Mouse (Mus musculus): ENCODE data around the gene Apol7e.
A peak's percentile ranks its signal among the peaks of the same experiment; 100 is the strongest.
"Not testable (repeated sequence)": the region's sequence is repeated elsewhere in the genome, so short reads cannot be mapped to it uniquely, and the experiment has no call there.

Apol7e gene

DNA sequence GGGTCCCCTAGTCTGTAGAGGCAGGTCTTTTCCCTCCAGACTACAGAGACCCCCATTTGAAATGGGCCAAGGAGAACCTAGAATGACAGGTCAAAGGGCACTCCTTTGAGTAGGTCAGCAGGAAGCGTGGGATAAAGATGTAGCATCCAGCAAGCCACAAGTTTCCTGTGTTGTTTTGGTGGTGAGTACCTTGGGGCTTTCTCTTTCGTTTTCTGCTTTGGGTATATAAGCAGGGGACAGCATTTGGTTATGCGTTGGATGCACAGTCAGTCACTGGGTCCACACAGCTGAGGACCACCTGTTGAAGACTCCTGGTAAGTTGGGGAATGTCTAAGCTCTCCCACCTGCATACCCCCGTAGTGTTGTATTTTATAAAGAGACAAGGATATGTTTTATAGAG is at the start of gene Apol7e:
TSS of gene Apol7e (plus strand) at position 202 of the 400 bp plus-strand sequence.
- DNase-seq (ENCODE audit: low spot score): not testable (repeated sequence)

DNA sequence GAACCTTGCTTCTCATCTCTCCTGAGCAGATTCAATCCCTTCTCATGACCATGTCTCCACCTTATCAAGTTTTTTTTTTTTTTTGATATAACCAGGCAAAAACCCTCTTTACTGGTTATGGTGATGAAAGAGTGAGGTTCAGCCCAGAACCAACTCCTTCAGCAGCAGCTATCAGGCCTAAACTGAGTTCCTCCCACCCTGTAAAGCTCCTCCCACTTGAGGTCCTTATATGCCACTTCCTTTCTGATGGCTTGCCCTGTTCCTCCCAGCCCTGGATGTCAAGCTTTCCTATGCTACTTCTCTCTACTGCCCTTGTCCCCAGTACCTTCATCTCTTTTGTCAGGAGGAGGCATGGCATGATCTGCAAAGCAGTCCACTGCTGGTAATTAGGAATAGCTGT is 47.5 kb upstream of the Apol7e start:
- DNase-seq (ENCODE audit: low spot score): not testable (repeated sequence)

- not testable (repeated sequence) for DNase-seq (ENCODE audit: low spot score)
Observed at GRCm38 (mm10) chr15:77659773-77660172, 38.9 kb upstream of the Apol7e start.

GRCm38 (mm10) chr15:77661841-77662240 is 36.8 kb upstream of the Apol7e start:
- DNase-seq (ENCODE audit: low spot score): not testable (repeated sequence)

DNA sequence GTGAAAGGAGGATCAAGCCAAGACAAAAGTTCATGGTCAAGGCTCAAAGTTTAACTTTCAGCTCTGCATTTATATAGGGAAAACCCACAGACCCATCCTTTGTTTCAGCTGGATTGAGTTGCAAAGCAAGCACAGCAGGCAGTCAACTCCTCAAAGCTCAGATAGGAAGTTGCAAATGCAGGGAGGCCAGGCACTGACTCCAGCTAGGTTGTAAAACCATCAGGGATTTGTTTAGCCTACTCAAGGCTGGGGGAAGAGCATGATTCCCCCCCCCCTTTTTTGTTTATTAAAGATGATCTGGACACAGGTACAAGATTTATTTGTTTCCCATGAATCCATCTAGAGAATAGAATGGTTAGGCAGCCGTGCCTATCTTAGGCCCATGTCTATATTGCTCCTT is 24.6 kb upstream of the Apol7e start:
- DNase-seq (ENCODE audit: low spot score): not testable (repeated sequence)

DNA sequence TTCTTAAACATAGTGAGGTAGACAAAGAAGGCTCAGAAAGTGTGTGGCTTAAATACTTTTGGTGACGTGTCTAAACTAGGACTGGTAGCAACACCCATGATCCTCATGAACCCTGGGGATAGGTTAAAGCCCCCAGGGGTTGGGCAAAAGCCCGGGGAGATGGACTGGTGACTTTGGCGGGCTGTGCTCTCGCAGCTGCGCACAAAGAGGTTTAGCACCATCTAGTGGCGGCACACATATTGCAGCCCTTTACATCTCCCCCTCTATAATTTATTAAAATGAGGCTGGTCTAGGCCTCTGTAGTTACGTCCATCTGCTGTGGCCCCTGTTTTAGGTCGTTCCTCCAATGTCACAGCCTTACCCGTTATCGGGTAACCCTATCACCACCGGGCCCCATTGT is 14.7 kb upstream of the Apol7e start:
- DNase-seq (ENCODE audit: low spot score): peak; percentile 15

DNA sequence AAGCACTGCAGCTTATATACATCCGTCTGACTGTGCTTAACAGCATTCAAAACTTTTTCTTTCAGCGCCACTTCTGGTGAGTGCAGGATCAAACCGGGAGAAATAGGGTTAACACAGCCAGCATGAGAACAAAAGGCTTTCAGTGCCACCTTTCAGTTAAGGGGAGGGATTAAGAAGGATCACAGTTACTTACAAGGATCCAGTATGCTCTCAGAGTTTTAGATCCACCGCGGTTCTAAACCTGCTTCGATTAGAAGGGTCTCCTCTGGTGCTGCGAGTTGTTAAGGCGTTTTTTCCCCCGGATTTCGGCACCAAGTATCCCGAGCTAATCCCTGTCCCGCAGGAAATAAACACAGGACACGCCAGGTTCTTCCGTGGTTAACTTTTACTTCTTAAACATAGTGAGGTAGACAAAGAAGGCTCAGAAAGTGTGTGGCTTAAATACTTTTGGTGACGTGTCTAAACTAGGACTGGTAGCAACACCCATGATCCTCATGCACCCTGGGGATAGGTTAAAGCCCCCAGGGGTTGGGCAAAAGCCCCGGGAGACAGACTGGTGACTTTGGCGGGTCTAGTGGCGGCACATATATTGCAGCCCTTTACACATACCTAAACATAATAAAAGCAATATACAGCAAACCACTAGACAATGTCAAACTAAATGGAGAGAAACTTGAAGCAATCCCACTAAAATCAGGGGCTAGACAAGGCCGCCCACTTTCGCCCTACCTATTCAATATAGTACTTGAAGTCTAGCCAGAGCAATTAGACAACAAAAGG is 6.9 kb upstream of the Apol7e start:
- not testable (repeated sequence) for DNase-seq (ENCODE audit: low spot score)

DNA sequence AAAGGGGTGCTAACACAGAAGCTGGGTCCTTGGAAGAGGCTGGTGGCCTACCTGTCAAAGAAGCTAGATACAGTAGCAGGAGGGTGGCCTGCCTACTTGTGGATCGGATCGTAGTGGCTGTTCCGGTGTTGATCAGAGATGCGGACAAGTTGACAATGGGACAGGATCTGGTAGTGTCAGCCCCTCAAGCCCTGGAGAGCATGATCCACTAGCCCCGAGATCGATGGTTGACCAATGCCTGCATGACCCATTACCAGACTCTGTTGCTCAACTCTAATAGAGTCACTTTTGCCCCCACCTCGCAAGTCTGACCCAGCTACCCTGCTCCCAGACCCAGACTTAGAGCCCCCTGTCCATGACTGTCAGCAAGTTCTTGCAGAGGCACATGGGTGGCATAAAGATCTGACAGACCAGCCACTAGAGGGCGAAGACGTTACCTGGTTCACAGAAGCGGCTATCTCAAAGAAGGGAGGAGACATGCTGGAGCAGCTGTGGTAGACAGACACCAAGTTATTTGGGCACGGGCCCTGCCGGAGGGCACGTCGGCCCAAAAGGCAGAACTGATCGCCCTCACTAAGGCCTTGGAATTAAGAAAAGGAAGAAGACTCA is 3.9 kb upstream of the Apol7e start:
- peak; percentile 4 for DNase-seq (ENCODE audit: low spot score)

DNA sequence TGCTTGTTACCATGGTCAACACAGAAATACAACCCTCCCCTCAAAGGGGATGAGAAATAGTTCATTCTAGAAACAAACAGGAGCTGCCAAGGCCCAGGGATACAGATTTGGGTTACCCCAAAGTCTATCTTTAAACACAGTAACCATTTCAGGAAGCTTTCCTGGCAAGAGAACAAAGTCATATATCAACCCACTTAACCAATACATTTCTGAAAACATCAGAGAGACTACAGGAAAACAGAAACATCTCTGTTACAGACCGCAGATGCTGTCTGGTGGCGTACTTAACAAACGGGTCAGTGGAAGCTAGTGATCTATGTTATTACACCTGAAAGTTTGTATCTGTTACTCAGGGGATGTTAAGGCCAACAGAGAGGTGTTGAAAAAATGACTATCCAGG is 6.6 kb downstream of the Apol7e start:
- not testable (repeated sequence) for DNase-seq (ENCODE audit: low spot score)

- not testable (repeated sequence) for DNase-seq (ENCODE audit: low spot score)
Observed at GRCm38 (mm10) chr15:77708936-77709335, 10.3 kb downstream of the Apol7e start.

- DNase-seq (ENCODE audit: low spot score): not testable (repeated sequence)
Observed at GRCm38 (mm10) chr15:77718240-77718639, 19.6 kb downstream of the Apol7e start.

DNA sequence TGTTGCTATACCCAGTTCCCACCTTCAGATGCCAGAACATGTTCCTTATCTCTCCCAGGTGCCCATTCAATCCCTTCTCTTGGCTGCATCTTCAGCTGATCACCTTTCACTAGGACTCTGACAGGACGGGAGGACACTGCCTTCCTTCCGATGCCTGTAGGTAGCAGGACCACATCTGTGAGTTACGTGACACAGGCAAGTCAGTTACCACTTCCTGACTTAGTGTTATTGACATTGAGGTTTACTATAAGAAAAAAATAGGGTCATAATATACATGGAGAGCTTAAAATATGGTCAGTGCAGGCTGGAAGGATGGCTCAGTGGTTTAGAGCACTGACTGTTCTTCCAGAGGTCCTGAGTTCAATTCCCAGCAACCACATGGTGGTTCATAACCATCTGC is 22.9 kb downstream of the Apol7e start:
- not testable (repeated sequence) for DNase-seq (ENCODE audit: low spot score)

- not testable (repeated sequence) for DNase-seq (ENCODE audit: low spot score)
Observed at GRCm38 (mm10) chr15:77724208-77724911, 25.7 kb downstream of the Apol7e start.

GRCm38 (mm10) chr15:77725393-77726020 is 26.9 kb downstream of the Apol7e start:
- not testable (repeated sequence) for DNase-seq (ENCODE audit: low spot score)

GRCm38 (mm10) chr15:77727139-77727538 is 28.5 kb downstream of the Apol7e start:
- DNase-seq (ENCODE audit: low spot score): not testable (repeated sequence)

DNA sequence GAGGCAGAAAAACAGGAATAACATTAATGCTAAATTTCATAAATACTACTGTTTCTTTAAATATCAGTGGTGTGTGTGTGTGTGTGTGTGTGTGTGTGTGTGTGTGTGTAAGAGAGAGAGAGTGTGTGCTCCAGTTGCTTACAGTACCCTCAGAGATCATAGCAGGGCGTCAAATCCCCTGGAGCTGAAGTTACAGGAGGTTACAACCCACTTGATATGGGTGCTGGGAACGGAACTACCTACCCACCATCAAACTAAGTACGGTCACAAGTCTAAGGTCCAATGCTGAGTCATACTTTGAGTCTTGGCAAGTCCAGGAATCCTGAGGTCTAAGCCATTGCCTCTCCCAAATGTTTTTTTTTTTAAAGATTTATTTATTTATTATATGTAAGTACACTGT is 29.1 kb downstream of the Apol7e start:
- DNase-seq (ENCODE audit: low spot score): not testable (repeated sequence)

GRCm38 (mm10) chr15:77728739-77729138 is 30.1 kb downstream of the Apol7e start, which contains the start of gene Apol9b:
Gene Apol9b (plus strand): TSS chr15:77729039.
- not testable (repeated sequence) for DNase-seq (ENCODE audit: low spot score)

- no peak for DNase-seq (ENCODE audit: low spot score)
Observed at GRCm38 (mm10) chr15:77731605-77732004, 32.9 kb downstream of the Apol7e start.

- not testable (repeated sequence) for DNase-seq (ENCODE audit: low spot score)
Observed at GRCm38 (mm10) chr15:77732851-77733250, 34.2 kb downstream of the Apol7e start.

DNA sequence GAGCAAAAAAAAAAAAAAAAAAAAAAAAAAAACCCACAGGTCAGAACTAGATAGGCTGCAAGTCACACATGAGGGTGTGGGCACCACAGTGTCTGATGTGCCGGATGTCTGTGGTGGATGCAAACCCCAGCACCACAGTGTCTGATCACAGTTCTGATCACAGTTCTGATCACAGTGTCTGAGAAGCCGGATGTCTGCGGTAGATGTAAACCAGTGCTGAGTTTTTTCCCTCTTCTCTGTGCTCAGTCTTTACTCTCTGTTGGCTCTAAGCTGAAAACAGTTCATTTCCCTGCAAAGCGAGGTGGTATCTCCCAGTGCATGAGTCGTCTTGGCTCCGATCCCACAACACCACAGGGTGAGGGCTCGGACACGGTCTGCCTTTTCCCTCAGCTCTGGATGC is 34.7 kb downstream of the Apol7e start:
- not testable (repeated sequence) for DNase-seq (ENCODE audit: low spot score)

DNA sequence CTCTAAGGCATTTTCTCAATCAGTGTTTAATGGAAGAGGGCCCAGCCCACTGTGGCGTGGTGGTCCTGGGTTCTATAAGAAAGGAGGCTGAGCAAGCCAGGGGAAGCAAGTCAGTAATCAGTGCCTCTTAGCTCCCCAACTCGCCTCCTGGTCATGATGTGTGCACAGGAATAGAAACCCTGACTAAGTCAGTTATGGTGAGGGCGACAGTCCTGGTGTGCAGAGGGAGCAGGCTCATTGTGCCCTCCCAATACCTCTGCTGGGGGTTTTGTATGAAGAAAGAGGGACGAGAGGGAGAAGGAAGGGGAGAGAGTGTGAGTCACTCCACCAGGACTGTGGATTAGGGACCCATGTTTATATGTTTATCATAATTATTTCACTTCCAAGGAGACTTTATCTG is 35.2 kb downstream of the Apol7e start:
- not testable (repeated sequence) for DNase-seq (ENCODE audit: low spot score)
